Mouse (Mus musculus): ENCODE results near the gene Kcnn4.

Kcnn4 gene

GRCm38 (mm10) chr7:24423956-24424732 lies 54.1 kb downstream of the Kcnn4 start:
- no peak for DNase-seq (ENCODE audit: low spot score in 2 of 2)

GRCm38 (mm10) chr7:24425919-24426318 lies 55.9 kb downstream of the Kcnn4 start:
- peak; percentile 56 to 65 for DNase-seq (ENCODE audit: low spot score in 2 of 2)

- no peak for DNase-seq (ENCODE audit: low spot score in 2 of 2)
These were observed 57.1 kb downstream of the Kcnn4 start for GRCm38 (mm10) chr7:24427168-24427567.

- DNase-seq (ENCODE audit: low spot score in 2 of 2): no peak
These were observed 58.7 kb downstream of the Kcnn4 start for GRCm38 (mm10) chr7:24428725-24429124.

- no peak for DNase-seq (ENCODE audit: low spot score in 2 of 2)
These were observed 59.5 kb downstream of the Kcnn4 start for GRCm38 (mm10) chr7:24429413-24430112.

- DNase-seq (ENCODE audit: low spot score in 2 of 2): peak; percentile 28 to 35
These were observed 60.7 kb downstream of the Kcnn4 start for GRCm38 (mm10) chr7:24430551-24431345.

- peak; percentile 22 to 35 for DNase-seq (ENCODE audit: low spot score in 2 of 2)
These were observed 61.6 kb downstream of the Kcnn4 start for GRCm38 (mm10) chr7:24431713-24432112.

GRCm38 (mm10) chr7:24435305-24435704 lies 65.2 kb downstream of the Kcnn4 start:
- DNase-seq (ENCODE audit: low spot score in 2 of 2): no peak
